Mouse (Mus musculus): ENCODE measurements around the gene Irak1. TPM values are rescaled to one million over a fixed set of nuclear protein-coding genes. Genes with fewer than 3 reads are reported as not detected.

Irak1 gene
- total RNA-seq (2023): 179 to 208 TPM (median 199 TPM) in 4 replicates

GRCm38 (mm10) chrX:74023188-74024049 lies at the start of gene Irak1:
Gene Irak1 (minus strand): TSS chrX:74023918.

DNA sequence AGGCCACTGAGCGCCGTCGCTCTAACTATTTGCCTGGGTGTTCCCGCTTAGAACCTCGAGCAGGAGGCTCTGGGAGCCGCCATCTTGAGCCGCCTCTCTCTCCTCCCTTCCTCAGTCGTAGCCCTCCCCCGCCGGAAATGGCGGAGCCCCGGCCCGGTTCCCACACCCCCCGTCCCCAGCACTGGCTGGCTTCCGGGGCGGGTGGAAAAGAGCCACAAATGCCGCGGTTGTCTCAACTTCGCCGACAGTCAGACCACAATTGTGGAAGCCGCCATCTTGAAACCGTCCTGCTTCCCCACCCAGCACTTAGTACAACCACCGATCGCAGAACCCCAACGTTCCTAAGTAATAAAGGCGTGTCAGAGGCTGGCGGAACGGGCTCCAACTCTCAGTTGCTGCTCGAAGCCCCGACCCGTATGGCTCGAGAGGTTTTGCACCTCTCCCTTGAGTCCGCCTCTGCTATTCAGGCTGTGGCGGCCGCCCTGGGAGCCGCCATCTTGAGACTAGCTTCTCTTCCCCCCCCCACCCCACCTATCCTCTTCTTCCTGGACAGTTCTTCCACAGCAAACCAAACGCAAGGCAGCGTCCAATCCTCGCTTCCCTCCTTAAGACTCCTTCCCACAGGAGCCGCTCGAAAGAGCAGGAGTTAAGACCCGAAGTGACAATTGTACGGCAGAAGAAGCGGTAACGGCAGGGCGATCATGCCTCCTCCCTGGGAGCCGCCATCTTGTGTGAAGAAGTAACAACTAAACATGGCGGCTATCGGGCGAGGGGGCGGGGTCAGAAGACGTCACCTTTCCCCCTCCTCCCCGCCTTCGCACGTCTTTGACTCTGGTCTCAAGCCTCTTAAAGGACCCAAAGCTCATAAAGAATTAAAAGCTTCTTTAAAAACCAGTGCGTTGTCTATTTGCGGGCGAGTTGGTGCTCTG lies 57.2 kb downstream of the Irak1 start, which contains the start of gene Hcfc1:
Gene Hcfc1 (minus strand): TSS at position 110 of the 929 bp plus-strand sequence.

Other genes with a start within 250 kb of the Irak1 start
- 162 to 174 TPM (median 166 TPM) in 4 replicates for gene Srpk3, start 249.5 kb downstream of the Irak1 start, total RNA-seq (2023)
- gene Idh3g, start 237.0 kb downstream of the Irak1 start, total RNA-seq (2023): 144 to 159 TPM (median 154 TPM) in 4 replicates
- 126 to 139 TPM (median 134 TPM) in 4 replicates for gene Ssr4, start 236.9 kb downstream of the Irak1 start, total RNA-seq (2023)
- 0.52 to 1.3 TPM (median 0.90 TPM) in 4 replicates for gene Pdzd4, start 198.9 kb downstream of the Irak1 start, total RNA-seq (2023)
- 0.21 TPM in 1 of 4 replicates, not detected in the others for gene Avpr2, start 131.8 kb downstream of the Irak1 start, total RNA-seq (2023)
- gene L1cam, start 127.8 kb downstream of the Irak1 start, total RNA-seq (2023): 16.2 to 21.5 TPM (median 17.9 TPM) in 4 replicates
- gene Arhgap4, start 102.0 kb downstream of the Irak1 start, total RNA-seq (2023): 327 to 363 TPM (median 346 TPM) in 4 replicates
- gene Naa10, start 102.0 kb downstream of the Irak1 start, total RNA-seq (2023): 47.6 to 57.0 TPM (median 52.9 TPM) in 4 replicates
- 36.1 to 45.6 TPM (median 43.1 TPM) in 4 replicates for gene Renbp, start 93.1 kb downstream of the Irak1 start, total RNA-seq (2023)
- 107 to 120 TPM (median 111 TPM) in 4 replicates for gene Hcfc1, start 57.6 kb downstream of the Irak1 start, total RNA-seq (2023)
- not detected in 4 replicates for gene Opn1mw, start 103.5 kb upstream of the Irak1 start, total RNA-seq (2023)
- 45.7 to 54.8 TPM (median 49.6 TPM) in 4 replicates for gene Mecp2, start 111.4 kb upstream of the Irak1 start, total RNA-seq (2023)
- not detected in 4 replicates for gene Tex28, start 143.9 kb upstream of the Irak1 start, total RNA-seq (2023)
- not detected in 4 replicates for gene Tktl1, start 153.3 kb upstream of the Irak1 start, total RNA-seq (2023)
- 466 to 487 TPM (median 482 TPM) in 4 replicates for gene Flna, start 225.9 kb upstream of the Irak1 start, total RNA-seq (2023)
- 99.6 to 104 TPM (median 101 TPM) in 4 replicates for gene Emd, start 230.8 kb upstream of the Irak1 start, total RNA-seq (2023)
- 724 to 805 TPM (median 783 TPM) in 4 replicates for gene Rpl10, start 246.9 kb upstream of the Irak1 start, total RNA-seq (2023)